Mouse (Mus musculus) hindbrain, embryonic 13.5 days (tissue): Measurements from ENCODE around the gene Cstf1. TPM values are rescaled to one million over a fixed set of nuclear protein-coding genes. Genes with fewer than 3 reads are reported as not detected.
A peak's percentile ranks its signal among the peaks of the same experiment; 100 is the strongest.

Source experiments
- ATAC-seq: fragments of 200-750 bp; cut with Nextera tagmentation; 2 replicates; pipeline ENCODE4 v1.8.0; 2017; ENCODE audit warnings: moderate TSS enrichment; ENCODE audit not compliant: low FRiP score
- H3K27ac ChIP-seq: fragments of 300-500 bp; sonication (generic); 2 replicates; pipeline ENCODE4 v1.5.1; 2015; ENCODE audit warnings: inconsistent platforms, mild to moderate bottlenecking, moderate library complexity
- H3K27me3 ChIP-seq: fragments of 300-500 bp; sonication (generic); 2 replicates; pipeline ENCODE4 v1.6.1; 2015; ENCODE audit warnings: mild to moderate bottlenecking, inconsistent platforms
- H3K36me3 ChIP-seq: fragments of 300-500 bp; sonication (generic); 2 replicates; pipeline ENCODE4 v1.6.1; 2015; ENCODE audit warnings: mild to moderate bottlenecking, inconsistent platforms
- H3K4me1 ChIP-seq: fragments of 300-500 bp; sonication (generic); replicated peaks from 2 replicates; pipeline ENCODE4 v1.6.1; 2015; ENCODE audit warnings: inconsistent platforms
- H3K4me2 ChIP-seq: fragments of 300-500 bp; sonication (generic); 2 replicates; pipeline ENCODE4 v1.6.1; 2015; ENCODE audit warnings: inconsistent platforms, mild to moderate bottlenecking, moderate library complexity
- H3K4me3 ChIP-seq: fragments of 300-500 bp; sonication (generic); 2 replicates; pipeline ENCODE4 v1.5.1; 2015; ENCODE audit warnings: mild to moderate bottlenecking, inconsistent platforms
- H3K9ac ChIP-seq: fragments of 300-500 bp; sonication (generic); 2 replicates; pipeline ENCODE4 v1.6.1; 2015; ENCODE audit warnings: mild to moderate bottlenecking, inconsistent platforms
- H3K9me3 ChIP-seq: fragments of 300-500 bp; sonication (generic); 2 replicates; pipeline ENCODE4 v1.6.1; 2016; ENCODE audit warnings: inconsistent platforms
- WGBS: fragments of 180-500 bp; shearing (Covaris S2); methylation state at CpG from one replicate; pipeline ENCODE4 v1.1.7; 2015; 5-methylcytosine and 5-hydroxymethylcytosine counted together
- polyA plus RNA-seq: library from polyadenylated mRNA; unstranded; fragments of >200 nt; fragmentation: Nextera tagmentation; extraction: Ambion mirVana; gene quantifications from 2 replicates; pipeline ENCODE4 v1.2.1, GENCODE M21; 2015

Cstf1 gene
- polyA plus RNA-seq, 1 experiment from 2014 or later, result 25.2 TPM

- Histone ChIP-seq H3K4me2 (no peak overlapping the region), H3K36me3 (no peaks in the 10 kb centered on the region), H3K4me3 (no peak overlapping the region), H3K27ac (no peak overlapping the region), H3K9me3 (no peaks in the 10 kb centered on the region), H3K9ac (no peak overlapping the region), H3K27me3 (no peaks in the 10 kb centered on the region), H3K4me1 (peaks cover 4% of the 10 kb centered on the region)
- ATAC-seq, result no peak
- 73% methylated on average over 3 of the region's 3 CpGs for WGBS
Measured at GRCm38 (mm10) chr2:172405011-172405410, 34.5 kb downstream of the Cstf1 start.

GRCm38 (mm10) chr2:172406173-172406572 is 35.7 kb downstream of the Cstf1 start:
- H3K27ac ChIP-seq, result no peak overlapping the region
- no peak overlapping the region for H3K4me3 ChIP-seq
- H3K36me3 ChIP-seq, result no peaks in the 10 kb centered on the region
- 69% methylated on average over 4 of the region's 4 CpGs for WGBS
- H3K9ac ChIP-seq, result no peak overlapping the region
- H3K27me3 ChIP-seq, result no peaks in the 10 kb centered on the region
- no peaks in the 10 kb centered on the region for H3K4me1 ChIP-seq
- H3K4me2 ChIP-seq, result no peak overlapping the region
- no peak for ATAC-seq
- H3K9me3 ChIP-seq, result no peaks in the 10 kb centered on the region

GRCm38 (mm10) chr2:172407499-172407898 is 37.0 kb downstream of the Cstf1 start:
- Histone ChIP-seq H3K27ac (no peak overlapping the region), H3K9ac (no peak overlapping the region), H3K4me1 (no peaks in the 10 kb centered on the region; the same call in 1 of the 2 replicates), H3K36me3 (no peaks in the 10 kb centered on the region), H3K9me3 (no peaks in the 10 kb centered on the region), H3K27me3 (no peaks in the 10 kb centered on the region), H3K4me3 (no peak overlapping the region), H3K4me2 (no peak overlapping the region)
- 79% methylated on average over 2 of the region's 2 CpGs for WGBS
- no peak for ATAC-seq

- Histone ChIP-seq H3K9me3 (no peaks in the 10 kb centered on the region), H3K4me3 (no peak overlapping the region), H3K4me2 (no peak overlapping the region), H3K9ac (no peak overlapping the region), H3K27ac (no peak overlapping the region), H3K4me1 (peaks cover 8% of the 10 kb centered on the region), H3K27me3 (no peaks in the 10 kb centered on the region), H3K36me3 (no peaks in the 10 kb centered on the region)
- no peak for ATAC-seq
- 84% methylated on average over 2 of the region's 2 CpGs for WGBS
Measured at GRCm38 (mm10) chr2:172410686-172411085, 40.2 kb downstream of the Cstf1 start.

GRCm38 (mm10) chr2:172411091-172411490 is 40.6 kb downstream of the Cstf1 start:
- Histone ChIP-seq H3K4me1 (peaks cover 8% of the 10 kb centered on the region), H3K36me3 (no peaks in the 10 kb centered on the region), H3K9ac (no peak overlapping the region), H3K27ac (no peak overlapping the region), H3K4me3 (no peak overlapping the region), H3K4me2 (no peak overlapping the region), H3K27me3 (no peaks in the 10 kb centered on the region), H3K9me3 (no peaks in the 10 kb centered on the region)
- 82% methylated on average over 11 of the region's 11 CpGs for WGBS
- no peak for ATAC-seq

- H3K4me3 ChIP-seq, result no peak overlapping the region
- ATAC-seq, result peak; percentile 72
- H3K9ac ChIP-seq, result no peak overlapping the region
- 9% methylated on average over 9 of the region's 9 CpGs for WGBS
- no peaks in the 10 kb centered on the region for H3K27me3 ChIP-seq
- no peaks in the 10 kb centered on the region for H3K9me3 ChIP-seq
- H3K4me2 ChIP-seq, result peak overlapping the region; percentile 25
- no peak overlapping the region; the same call in 1 of the 2 replicates for H3K27ac ChIP-seq
- H3K36me3 ChIP-seq, result no peaks in the 10 kb centered on the region
- H3K4me1 ChIP-seq, result peaks cover 8% of the 10 kb centered on the region
Measured at GRCm38 (mm10) chr2:172412454-172412853, 42.0 kb downstream of the Cstf1 start.

GRCm38 (mm10) chr2:172413273-172413672 is 42.8 kb downstream of the Cstf1 start:
- H3K27ac ChIP-seq, result no peak overlapping the region

GRCm38 (mm10) chr2:172413894-172414293 is 43.4 kb downstream of the Cstf1 start:
- Histone ChIP-seq H3K4me1 (peaks cover 8% of the 10 kb centered on the region), H3K27me3 (no peaks in the 10 kb centered on the region), H3K27ac (no peak overlapping the region), H3K36me3 (no peaks in the 10 kb centered on the region), H3K9me3 (no peaks in the 10 kb centered on the region), H3K4me2 (no peak overlapping the region), H3K4me3 (no peak overlapping the region), H3K9ac (no peak overlapping the region)
- ATAC-seq, result no peak
- WGBS, result 52% methylated on average over 5 of the region's 5 CpGs

More at GRCm38 (mm10) chr2:172413273-172413672, 42.8 kb downstream of the Cstf1 start:
- Histone ChIP-seq H3K36me3 (no peaks in the 10 kb centered on the region), H3K9ac (no peak overlapping the region), H3K4me1 (peaks cover 8% of the 10 kb centered on the region), H3K27me3 (no peaks in the 10 kb centered on the region), H3K9me3 (no peaks in the 10 kb centered on the region), H3K4me2 (no peak overlapping the region), H3K4me3 (no peak overlapping the region)
- 25% methylated on average over 4 of the region's 4 CpGs for WGBS
- no peak for ATAC-seq

GRCm38 (mm10) chr2:172416218-172416617 is 45.7 kb downstream of the Cstf1 start:
- Histone ChIP-seq H3K27ac (no peak overlapping the region), H3K4me1 (peaks cover 8% of the 10 kb centered on the region), H3K4me2 (no peak overlapping the region), H3K27me3 (no peaks in the 10 kb centered on the region), H3K9ac (no peak overlapping the region), H3K36me3 (no peaks in the 10 kb centered on the region), H3K9me3 (no peaks in the 10 kb centered on the region), H3K4me3 (no peak overlapping the region)
- ATAC-seq, result no peak
- WGBS, result 69% methylated on average over 12 of the region's 12 CpGs

GRCm38 (mm10) chr2:172416876-172417275 is 46.4 kb downstream of the Cstf1 start:
- H3K36me3 ChIP-seq, result no peaks in the 10 kb centered on the region
- no peak for ATAC-seq
- no peak overlapping the region for H3K4me3 ChIP-seq
- peaks cover 8% of the 10 kb centered on the region for H3K4me1 ChIP-seq
- no peaks in the 10 kb centered on the region for H3K27me3 ChIP-seq
- H3K27ac ChIP-seq, result no peak overlapping the region
- WGBS, result 87% methylated on average over 5 of the region's 5 CpGs
- no peak overlapping the region for H3K9ac ChIP-seq
- H3K9me3 ChIP-seq, result no peaks in the 10 kb centered on the region
- H3K4me2 ChIP-seq, result no peak overlapping the region

GRCm38 (mm10) chr2:172418208-172418607 is 47.7 kb downstream of the Cstf1 start:
- Histone ChIP-seq H3K9me3 (no peaks in the 10 kb centered on the region), H3K4me1 (peaks cover 4% of the 10 kb centered on the region; the same call in 1 of the 2 replicates), H3K27ac (no peak overlapping the region), H3K9ac (no peak overlapping the region), H3K36me3 (no peaks in the 10 kb centered on the region), H3K4me2 (no peak overlapping the region), H3K27me3 (no peaks in the 10 kb centered on the region), H3K4me3 (no peak overlapping the region)
- WGBS, result 89% methylated on average over 5 of the region's 5 CpGs
- no peak for ATAC-seq

- Histone ChIP-seq H3K4me1 (no peaks in the 10 kb centered on the region), H3K4me2 (no peak overlapping the region)
- ATAC-seq, result no peak
Measured at GRCm38 (mm10) chr2:172430609-172431008, 60.1 kb downstream of the Cstf1 start.

More at GRCm38 (mm10) chr2:172430609-172431008, 60.1 kb downstream of the Cstf1 start:
- H3K9me3 ChIP-seq, result no peaks in the 10 kb centered on the region
- no peak overlapping the region for H3K9ac ChIP-seq
- 68% methylated on average over 1 of the region's 1 CpGs for WGBS
- peaks cover 11% of the 10 kb centered on the region; the same call in 1 of the 2 replicates for H3K27me3 ChIP-seq
- H3K27ac ChIP-seq, result no peak overlapping the region
- H3K36me3 ChIP-seq, result no peaks in the 10 kb centered on the region
- H3K4me3 ChIP-seq, result no peak overlapping the region
